Mouse (Mus musculus) stomach, embryonic 16.5 days (tissue): ENCODE results near the gene Zxdc. TPM values are rescaled to one million over a fixed set of nuclear protein-coding genes. Genes with fewer than 3 reads are reported as not detected.
A peak's percentile ranks its signal among the peaks of the same experiment; 100 is the strongest.

Source experiments
- ATAC-seq: fragments of 200-750 bp; cut with Nextera tagmentation; 2 replicates; pipeline ENCODE4 v1.8.0; 2017; ENCODE audit warnings: moderate number of reproducible peaks, moderate TSS enrichment; ENCODE audit not compliant: insufficient read depth, low FRiP score
- H3K27ac ChIP-seq: fragments of 300-500 bp; sonication (generic); 2 replicates; pipeline ENCODE4 v1.5.1; 2014; ENCODE audit warnings: low read length
- H3K27me3 ChIP-seq: fragments of 300-500 bp; sonication (generic); 2 replicates; pipeline ENCODE4 v1.6.1; 2014; ENCODE audit warnings: low read length, control low read depth, mixed read lengths; ENCODE audit not compliant: control insufficient read depth, insufficient read depth
- H3K36me3 ChIP-seq: fragments of 300-500 bp; sonication (generic); 2 replicates; pipeline ENCODE4 v1.6.1; 2014; ENCODE audit warnings: low read length; ENCODE audit not compliant: control insufficient read depth, insufficient read depth
- H3K4me1 ChIP-seq: fragments of 300-500 bp; sonication (generic); 2 replicates; pipeline ENCODE4 v1.6.1; 2014; ENCODE audit warnings: low read length, control low read depth, mixed read lengths; ENCODE audit not compliant: control insufficient read depth, insufficient read depth
- H3K4me2 ChIP-seq: fragments of 300-500 bp; sonication (generic); 2 replicates; pipeline ENCODE4 v1.6.1; 2014; ENCODE audit warnings: low read depth, low read length, mixed read lengths
- H3K4me3 ChIP-seq: fragments of 300-500 bp; sonication (generic); replicated peaks from 2 replicates; pipeline ENCODE4 v1.5.1; 2014; ENCODE audit warnings: mild to moderate bottlenecking, low read length
- H3K9ac ChIP-seq: fragments of 300-500 bp; sonication (generic); 2 replicates; pipeline ENCODE4 v1.6.1; 2014; ENCODE audit warnings: low read length
- H3K9me3 ChIP-seq: fragments of 300-500 bp; sonication (generic); replicated peaks from 2 replicates; pipeline ENCODE4 v1.6.1; 2016; ENCODE audit warnings: low read length, control low read depth; ENCODE audit not compliant: control insufficient read depth
- WGBS: fragments of 180-500 bp; shearing (Covaris S2); extraction: QIAGEN DNeasy Blood & Tissue Kit; methylation state at CpG from one replicate; pipeline ENCODE4 v1.1.7; 2014; 5-methylcytosine and 5-hydroxymethylcytosine counted together
- polyA plus RNA-seq: library from polyadenylated mRNA; unstranded; fragments of >200 nt; fragmentation: Nextera tagmentation; extraction: Ambion mirVana; gene quantifications from 2 replicates; pipeline ENCODE4 v1.2.1, GENCODE M21; 2015

The Zxdc gene
- polyA plus RNA-seq, result 4.5 and 4.7 TPM in 2 replicates

- Histone ChIP-seq H3K9ac (peak within 1 kb of the TSS; percentile 93), H3K36me3 (0 out of 2 replicates have a peak, but pooled peaks cover 7% of the 10 kb centered on the region), H3K4me1 (peaks cover 19% of the 10 kb centered on the region), H3K27ac (peak within 1 kb of the TSS; percentile 86), H3K27me3 (no peaks in the 10 kb centered on the region), H3K4me3 (peak within 1 kb of the TSS; percentile 85), H3K9me3 (no peaks in the 10 kb centered on the region), H3K4me2 (peak within 1 kb of the TSS; percentile 99)
- 6% methylated on average over 41 of the region's 41 CpGs for WGBS
- peak; percentile 99 for ATAC-seq
Observed at GRCm38 (mm10) chr6:90368976-90369724, at the start of gene Zxdc. Zxdc (plus strand) TSS chr6:90369492.

DNA sequence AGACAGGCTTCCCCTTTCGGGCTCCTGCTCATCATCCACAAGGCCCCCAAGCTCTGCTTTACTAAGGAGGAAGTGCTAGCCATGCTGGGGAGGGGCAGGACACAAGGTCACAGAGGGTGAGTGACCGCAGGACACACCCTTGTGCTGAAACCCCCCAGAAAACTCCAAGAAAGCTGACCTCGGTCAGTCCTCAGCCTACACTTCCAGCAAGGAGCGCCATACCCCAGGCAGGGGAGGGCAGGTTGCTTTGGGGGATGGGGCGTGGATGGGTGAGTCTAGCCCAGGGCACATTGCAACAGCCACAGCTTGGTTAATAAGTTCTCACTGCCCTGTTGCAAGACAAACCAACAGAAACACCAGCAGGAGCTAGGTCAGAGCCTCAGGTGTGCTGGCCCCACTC, 48.9 kb upstream of the Zxdc start:
- Histone ChIP-seq H3K27me3 (no peaks in the 10 kb centered on the region), H3K4me2 (no peak overlapping the region), H3K36me3 (no peaks in the 10 kb centered on the region), H3K9me3 (no peaks in the 10 kb centered on the region), H3K4me1 (no peaks in the 10 kb centered on the region), H3K4me3 (no peak overlapping the region), H3K9ac (no peak overlapping the region), H3K27ac (no peak overlapping the region)
- ATAC-seq, result no peak
- 81% methylated on average over 5 of the region's 5 CpGs for WGBS

DNA sequence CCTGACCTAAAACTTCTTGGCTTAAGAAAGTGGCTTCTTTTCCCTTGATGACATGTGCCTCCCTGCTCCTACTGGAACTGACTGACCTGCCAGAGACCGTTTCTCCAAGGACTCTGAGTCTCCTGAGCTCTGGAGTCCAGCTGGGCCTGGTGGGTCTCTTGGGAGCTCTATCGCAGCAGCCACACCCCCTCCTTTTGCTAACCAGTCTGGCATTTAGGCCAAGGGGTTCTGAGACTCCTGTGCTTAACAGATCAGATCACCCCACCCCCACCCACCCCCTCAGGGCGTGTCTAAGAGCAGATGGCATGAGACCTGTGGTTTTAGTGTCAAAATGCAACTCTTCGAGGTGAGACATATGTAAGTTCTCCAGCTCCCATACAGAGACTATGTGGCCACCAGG, 47.5 kb upstream of the Zxdc start:
- Histone ChIP-seq H3K27ac (no peak overlapping the region), H3K36me3 (no peaks in the 10 kb centered on the region), H3K4me1 (no peaks in the 10 kb centered on the region), H3K9me3 (no peaks in the 10 kb centered on the region), H3K4me2 (no peak overlapping the region), H3K27me3 (no peaks in the 10 kb centered on the region), H3K9ac (no peak overlapping the region), H3K4me3 (no peak overlapping the region)
- 0 out of 2 replicates have a peak, but pooled peaks have one; percentile 14 for ATAC-seq
- 48% methylated on average over 4 of the region's 4 CpGs for WGBS

DNA sequence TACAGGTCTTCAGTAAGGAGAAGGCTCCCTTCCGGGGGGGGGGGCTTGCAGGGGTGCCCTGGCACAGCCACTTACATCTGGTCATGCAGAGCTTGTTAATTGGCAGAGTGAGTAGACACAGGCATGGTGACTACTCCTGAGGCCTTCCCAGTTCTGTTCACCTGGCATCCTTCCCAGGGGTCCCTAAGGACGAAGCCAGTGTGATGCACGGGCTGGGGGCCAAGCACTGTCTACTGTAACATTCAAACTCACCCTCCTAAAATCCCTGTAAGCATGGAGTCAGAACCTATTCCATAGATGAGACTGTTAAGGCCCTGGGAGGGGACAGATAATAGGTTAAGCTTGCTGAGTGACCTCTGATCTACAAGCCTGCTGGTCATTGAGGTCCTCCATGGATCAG, 45.3 kb upstream of the Zxdc start:
- no peaks in the 10 kb centered on the region for H3K27me3 ChIP-seq
- no peak for ATAC-seq
- H3K9ac ChIP-seq, result no peak overlapping the region
- H3K9me3 ChIP-seq, result no peaks in the 10 kb centered on the region
- no peak overlapping the region for H3K4me2 ChIP-seq
- no peaks in the 10 kb centered on the region for H3K36me3 ChIP-seq
- no peak overlapping the region for H3K27ac ChIP-seq
- WGBS, result 78% methylated on average over 3 of the region's 3 CpGs
- H3K4me1 ChIP-seq, result no peaks in the 10 kb centered on the region
- no peak overlapping the region for H3K4me3 ChIP-seq

DNA sequence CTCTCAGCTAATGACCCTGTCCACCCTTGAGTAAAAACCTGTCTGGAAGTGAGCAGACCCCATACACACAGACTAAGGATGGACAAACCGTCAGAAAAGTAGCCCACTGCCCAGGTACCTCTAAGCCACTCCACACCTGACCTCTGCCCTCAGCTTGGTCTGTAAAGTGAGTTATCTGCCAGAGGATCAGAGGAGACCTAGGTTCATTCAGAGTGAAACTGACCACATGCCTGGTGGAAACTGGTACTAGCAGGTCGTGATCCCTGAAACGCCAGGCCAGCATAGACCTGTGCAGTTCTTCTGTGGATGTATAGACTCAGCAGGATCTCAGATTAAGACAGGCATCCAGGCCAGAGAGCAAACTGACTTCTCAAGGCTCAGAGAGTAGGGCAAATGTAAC, 44.8 kb upstream of the Zxdc start:
- no peaks in the 10 kb centered on the region for H3K9me3 ChIP-seq
- H3K9ac ChIP-seq, result no peak overlapping the region
- no peak overlapping the region for H3K4me2 ChIP-seq
- no peak overlapping the region for H3K4me3 ChIP-seq
- no peaks in the 10 kb centered on the region for H3K4me1 ChIP-seq
- no peak for ATAC-seq
- 62% methylated on average over 3 of the region's 3 CpGs for whole genome bisulfite sequencing
- no peaks in the 10 kb centered on the region for H3K27me3 ChIP-seq
- H3K36me3 ChIP-seq, result no peaks in the 10 kb centered on the region
- H3K27ac ChIP-seq, result no peak overlapping the region

DNA sequence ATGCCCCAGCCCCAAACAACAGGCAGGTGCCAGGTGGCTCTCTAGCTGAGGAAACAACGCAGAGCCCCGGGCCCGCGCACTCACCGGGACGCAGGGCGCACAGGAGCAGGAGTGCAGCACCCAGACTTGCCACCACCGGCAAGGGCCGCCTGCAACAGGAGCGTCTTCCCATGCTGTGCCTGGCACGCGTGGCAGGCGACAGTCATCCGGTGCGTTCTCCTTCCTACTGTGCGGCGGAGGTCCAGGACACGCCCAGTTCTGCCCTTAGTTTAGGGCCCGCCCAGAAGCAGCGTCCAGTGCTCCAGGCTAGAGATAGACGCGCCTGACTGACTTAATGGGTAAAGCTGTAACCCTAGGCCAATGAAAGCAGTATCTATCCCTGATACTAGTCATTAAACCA, 44.3 kb upstream of the Zxdc start, which contains the start of gene Chst13:
TSS of gene Chst13 (minus strand) at position 195 of the 400 bp plus-strand sequence.
- WGBS, result 3% methylated on average over 22 of the region's 22 CpGs
- 0 out of 2 replicates have a peak, but pooled peaks have one; percentile 14 for ATAC-seq
- Histone ChIP-seq H3K4me1 (no peaks in the 10 kb centered on the region), H3K4me3 (peak within 1 kb of the TSS; percentile 22), H3K36me3 (no peaks in the 10 kb centered on the region), H3K9ac (no peak within 1 kb of the TSS), H3K27ac (no peak within 1 kb of the TSS), H3K27me3 (no peaks in the 10 kb centered on the region), H3K4me2 (peak within 1 kb of the TSS; percentile 30), H3K9me3 (no peaks in the 10 kb centered on the region)

GRCm38 (mm10) chr6:90327670-90328069, 41.6 kb upstream of the Zxdc start:
- Histone ChIP-seq H3K4me3 (no peak overlapping the region), H3K4me2 (no peak overlapping the region), H3K27ac (no peak overlapping the region), H3K4me1 (no peaks in the 10 kb centered on the region), H3K9ac (no peak overlapping the region), H3K36me3 (no peaks in the 10 kb centered on the region), H3K27me3 (no peaks in the 10 kb centered on the region), H3K9me3 (no peaks in the 10 kb centered on the region)
- WGBS, result 23% methylated on average over 6 of the region's 6 CpGs
- ATAC-seq, result no peak

- WGBS, result 4% methylated on average over 1 of the region's 1 CpGs
- H3K4me3 ChIP-seq, result no peak overlapping the region
- no peak overlapping the region for H3K27ac ChIP-seq
- no peak overlapping the region for H3K9ac ChIP-seq
- H3K9me3 ChIP-seq, result no peaks in the 10 kb centered on the region
- no peaks in the 10 kb centered on the region for H3K4me1 ChIP-seq
- ATAC-seq, result no peak
- no peaks in the 10 kb centered on the region for H3K36me3 ChIP-seq
- no peak overlapping the region for H3K4me2 ChIP-seq
- H3K27me3 ChIP-seq, result no peaks in the 10 kb centered on the region
Observed at GRCm38 (mm10) chr6:90329953-90330352, 39.3 kb upstream of the Zxdc start.

- no peaks in the 10 kb centered on the region for H3K4me1 ChIP-seq
- no peak for ATAC-seq
- no peaks in the 10 kb centered on the region for H3K9me3 ChIP-seq
- H3K9ac ChIP-seq, result no peak within 1 kb of the TSS
- H3K4me2 ChIP-seq, result no peak within 1 kb of the TSS
- no peak within 1 kb of the TSS for H3K27ac ChIP-seq
- no peak within 1 kb of the TSS for H3K4me3 ChIP-seq
- WGBS, result 76% methylated on average over 7 of the region's 7 CpGs
- no peaks in the 10 kb centered on the region for H3K36me3 ChIP-seq
- no peaks in the 10 kb centered on the region for H3K27me3 ChIP-seq
Observed at GRCm38 (mm10) chr6:90332561-90333425, 36.5 kb upstream of the Zxdc start, which contains the start of gene Uroc1. Uroc1 (plus strand) TSS chr6:90333284.
